Mouse (Mus musculus) small intestine, adult 2 months (tissue): ENCODE measurements around the gene Lsamp. TPM values are rescaled to one million over a fixed set of nuclear protein-coding genes. Genes with fewer than 3 reads are reported as not detected.

Experiments
- H3K27ac ChIP-seq: fragments of 200-500 bp; 2 replicates; pipeline ENCODE4 v1.5.1; 2012; ENCODE audit warnings: low read depth, low read length, control low read depth, inconsistent platforms; ENCODE audit not compliant: insufficient read depth
- H3K27me3 ChIP-seq: fragments of 200-500 bp; 2 replicates; pipeline ENCODE4 v1.6.1; 2012; ENCODE audit warnings: mild to moderate bottlenecking, moderate library complexity, low read length, inconsistent platforms; ENCODE audit not compliant: control insufficient read depth, insufficient read depth
- H3K36me3 ChIP-seq: fragments of 200-500 bp; 2 replicates; pipeline ENCODE4 v1.6.1; 2012; ENCODE audit warnings: mild to moderate bottlenecking, low read length, control low read depth, inconsistent platforms; ENCODE audit not compliant: control insufficient read depth, insufficient read depth
- H3K4me1 ChIP-seq: fragments of 200-500 bp; 2 replicates; pipeline ENCODE4 v1.6.1; 2012; ENCODE audit warnings: low read length, inconsistent platforms, mixed read lengths; ENCODE audit not compliant: control insufficient read depth, insufficient read depth, insufficient read length
- H3K4me3 ChIP-seq: fragments of 200-500 bp; 2 replicates; pipeline ENCODE4 v1.5.1; 2012; ENCODE audit warnings: low read depth, mild to moderate bottlenecking, control low read depth, inconsistent platforms, low read length, moderate library complexity
- CTCF ChIP-seq: fragments of 200-500 bp; IDR thresholded peaks from 2 replicates; pipeline ENCODE4 v1.5.1; 2012; ENCODE audit warnings: low read depth, mild to moderate bottlenecking, control low read depth, inconsistent platforms, low read length, moderate library complexity, mixed read lengths; ENCODE audit not compliant: insufficient replicate concordance, insufficient read length; ENCODE audit errors: extremely low read depth
- POLR2A ChIP-seq: fragments of 200-500 bp; IDR thresholded peaks from 2 replicates; pipeline ENCODE4 v1.6.1; 2012; ENCODE audit warnings: low read depth, mild to moderate bottlenecking, control low read depth, inconsistent platforms, low read length, moderate library complexity
- WGBS: fragments of 180-500 bp; shearing (Covaris S2); methylation state at CpG from one replicate; pipeline ENCODE4 v1.1.7; 2018; 5-methylcytosine and 5-hydroxymethylcytosine counted together
- polyA plus RNA-seq: library from polyadenylated mRNA; depleted of rRNA; stranded (reverse); fragments of >200 nt; gene quantifications from 2 replicates; pipeline ENCODE4 v1.2.3, GENCODE M21; 2012

The Lsamp gene
- polyA plus RNA-seq, 1 experiment = 0.08 TPM

DNA sequence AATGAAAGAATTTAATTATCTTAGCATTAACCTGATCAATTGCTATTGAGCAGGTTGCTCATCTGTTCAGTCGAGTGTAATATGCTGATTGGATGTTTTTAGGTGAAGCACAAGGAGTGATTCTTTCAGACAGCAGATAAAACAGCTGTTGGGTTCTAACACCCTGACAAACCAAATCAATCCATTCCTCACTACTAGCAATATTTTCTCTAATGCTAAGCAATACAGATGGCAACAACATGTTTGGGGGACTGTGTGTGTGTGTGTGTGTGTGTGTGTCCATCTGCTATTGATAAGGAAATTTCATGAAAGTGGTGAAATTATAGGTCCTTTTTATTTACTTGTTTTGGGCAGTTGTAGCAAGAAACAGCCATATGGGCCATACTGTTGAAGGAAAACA is 1628.1 kb downstream of the Lsamp start:
- WGBS = 38% methylated on average over 1 of the region's 1 CpGs
- no peaks in the 10 kb centered on the region for H3K36me3 ChIP-seq
- no peak overlapping the region for H3K4me3 ChIP-seq
- TF ChIP-seq POLR2A (no peak), CTCF (no peak)
- H3K27me3 ChIP-seq = no peaks in the 10 kb centered on the region
- no peak overlapping the region for H3K27ac ChIP-seq
- no peaks in the 10 kb centered on the region for H3K4me1 ChIP-seq

DNA sequence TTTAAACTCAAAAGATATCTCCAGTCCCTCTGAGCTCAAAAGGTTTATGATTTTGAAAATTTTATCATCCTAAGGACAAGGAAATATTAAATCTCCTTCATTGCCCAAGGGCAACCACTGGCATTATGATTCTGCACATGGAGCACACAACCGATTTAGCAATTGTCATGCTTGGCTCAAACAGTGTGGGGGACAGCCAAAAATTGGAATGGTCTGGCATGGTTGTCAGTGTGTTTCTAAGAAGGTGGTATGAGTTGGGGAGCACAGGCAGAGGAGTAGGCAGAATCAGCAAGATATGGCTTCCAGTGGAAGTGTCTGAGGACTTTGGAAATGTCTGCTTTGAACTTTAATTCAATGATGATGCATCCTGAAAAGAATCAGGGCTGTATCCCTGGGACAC is 1639.7 kb downstream of the Lsamp start:
- TF ChIP-seq CTCF (no peak), POLR2A (no peak)
- Histone ChIP-seq H3K27ac (no peak overlapping the region), H3K36me3 (no peaks in the 10 kb centered on the region), H3K4me1 (no peaks in the 10 kb centered on the region), H3K4me3 (no peak overlapping the region), H3K27me3 (no peaks in the 10 kb centered on the region)
- WGBS = 78% methylated on average over 1 of the region's 1 CpGs

DNA sequence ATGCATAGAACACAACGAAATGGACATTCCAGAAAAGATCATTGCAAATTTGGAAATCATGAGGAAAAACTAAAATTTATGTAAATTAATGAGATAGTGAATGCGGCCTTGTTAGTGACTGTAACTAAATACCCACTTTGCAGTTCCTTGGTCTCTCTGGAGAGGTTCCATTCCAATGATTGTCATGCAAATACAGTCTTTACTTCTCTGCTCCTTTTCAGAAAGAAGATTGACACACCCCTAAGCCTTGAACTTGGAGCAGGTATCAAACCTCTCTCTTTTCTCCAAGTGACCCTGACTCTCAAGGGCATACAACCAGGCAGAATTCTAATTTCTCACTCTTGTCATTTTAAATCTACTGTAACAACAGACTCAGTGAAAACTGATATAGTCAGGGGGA is 1649.7 kb downstream of the Lsamp start:
- Histone ChIP-seq H3K27ac (no peak overlapping the region), H3K4me1 (no peaks in the 10 kb centered on the region), H3K27me3 (no peaks in the 10 kb centered on the region), H3K36me3 (no peaks in the 10 kb centered on the region), H3K4me3 (no peak overlapping the region)
- WGBS = 58% methylated on average over 2 of the region's 2 CpGs
- TF ChIP-seq CTCF (no peak), POLR2A (no peak)

DNA sequence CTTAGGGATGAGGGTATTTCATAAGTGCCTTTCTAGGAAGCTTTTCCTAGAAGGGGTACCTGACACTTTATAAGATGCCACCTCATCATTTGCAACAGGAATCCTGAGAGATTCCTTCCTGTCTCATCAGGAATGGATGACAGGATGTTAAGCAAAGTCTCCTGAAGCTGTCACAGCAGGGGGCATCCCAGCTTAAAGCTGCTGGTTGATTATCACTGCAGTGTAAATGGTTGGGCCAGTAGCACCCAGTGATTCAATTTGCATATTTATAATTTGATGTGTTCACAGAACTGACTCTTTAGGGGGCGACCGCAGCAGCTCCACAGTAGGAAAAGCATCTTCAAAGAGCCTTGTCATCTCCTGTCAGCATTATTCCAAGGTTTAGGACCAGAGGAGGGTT is 1656.7 kb downstream of the Lsamp start:
- no peak overlapping the region for H3K27ac ChIP-seq
- no peak overlapping the region for H3K4me3 ChIP-seq
- no peak for TF ChIP-seq POLR2A
- TF ChIP-seq CTCF = no peak
- no peaks in the 10 kb centered on the region for H3K27me3 ChIP-seq
- H3K4me1 ChIP-seq = no peaks in the 10 kb centered on the region
- H3K36me3 ChIP-seq = no peaks in the 10 kb centered on the region
- 63% methylated on average over 2 of the region's 2 CpGs for WGBS

DNA sequence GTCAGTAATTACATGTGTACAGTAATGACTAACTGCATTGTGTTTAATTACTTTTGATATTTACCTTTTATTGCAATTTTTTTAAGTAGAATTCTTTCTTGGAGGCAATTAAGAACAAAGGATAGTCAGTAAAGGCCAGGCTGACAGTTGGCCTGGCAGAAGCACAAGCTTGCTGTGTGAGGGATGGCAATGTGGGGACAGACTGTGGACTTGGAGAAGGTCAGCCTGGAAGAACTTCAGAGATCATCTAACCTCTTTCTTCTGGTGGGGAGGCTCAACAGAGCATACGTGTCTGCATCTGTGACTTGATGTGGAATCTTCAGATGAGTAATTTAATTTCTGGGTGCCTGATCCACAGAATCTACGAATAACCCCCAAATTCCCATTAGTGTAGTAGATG is 1669.1 kb downstream of the Lsamp start:
- Histone ChIP-seq H3K27me3 (no peaks in the 10 kb centered on the region), H3K4me3 (no peak overlapping the region), H3K4me1 (no peaks in the 10 kb centered on the region), H3K27ac (no peak overlapping the region), H3K36me3 (no peaks in the 10 kb centered on the region)
- 82% methylated on average over 2 of the region's 2 CpGs for WGBS
- TF ChIP-seq POLR2A = no peak
- no peak for TF ChIP-seq CTCF

DNA sequence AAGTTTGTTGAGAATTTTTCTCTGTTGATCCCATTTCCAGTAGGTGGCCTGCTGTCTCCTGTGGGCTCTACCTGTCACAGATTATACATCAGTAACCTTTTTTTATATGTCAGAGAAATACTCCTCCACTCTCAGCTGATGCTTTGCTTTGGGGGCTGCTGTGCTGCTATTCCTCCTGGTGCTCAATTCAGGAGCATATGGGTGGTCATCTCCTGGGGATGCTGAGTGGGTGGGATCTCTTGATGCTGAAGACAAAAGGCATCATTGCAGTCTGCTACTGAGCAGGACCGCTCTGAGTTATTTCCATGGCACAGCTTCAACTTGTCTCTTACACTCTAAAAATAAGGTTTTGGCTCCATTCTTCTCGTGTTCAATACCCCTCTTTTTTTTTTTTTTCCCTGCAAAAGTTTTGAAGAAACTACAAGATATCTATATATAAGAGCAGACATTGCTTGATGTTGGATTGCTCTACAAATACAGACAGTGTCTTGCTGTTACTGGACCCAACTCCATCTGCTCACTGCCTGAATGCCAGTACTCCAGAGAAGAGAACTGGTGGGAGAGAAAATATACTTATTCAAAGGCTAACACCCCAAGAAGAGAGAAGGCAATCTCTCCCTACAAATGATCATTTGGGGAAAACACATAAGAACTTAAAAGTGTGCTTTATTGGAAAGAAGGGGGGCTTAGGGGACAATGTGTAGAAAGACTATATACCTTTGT is 1690.3 kb downstream of the Lsamp start:
- Histone ChIP-seq H3K4me1 (no peaks in the 10 kb centered on the region), H3K36me3 (no peaks in the 10 kb centered on the region), H3K27ac (no peak overlapping the region), H3K4me3 (no peak overlapping the region), H3K27me3 (no peaks in the 10 kb centered on the region)
- no peak for TF ChIP-seq CTCF
- TF ChIP-seq POLR2A = no peak
- WGBS = 59% methylated on average over 2 of the region's 2 CpGs

DNA sequence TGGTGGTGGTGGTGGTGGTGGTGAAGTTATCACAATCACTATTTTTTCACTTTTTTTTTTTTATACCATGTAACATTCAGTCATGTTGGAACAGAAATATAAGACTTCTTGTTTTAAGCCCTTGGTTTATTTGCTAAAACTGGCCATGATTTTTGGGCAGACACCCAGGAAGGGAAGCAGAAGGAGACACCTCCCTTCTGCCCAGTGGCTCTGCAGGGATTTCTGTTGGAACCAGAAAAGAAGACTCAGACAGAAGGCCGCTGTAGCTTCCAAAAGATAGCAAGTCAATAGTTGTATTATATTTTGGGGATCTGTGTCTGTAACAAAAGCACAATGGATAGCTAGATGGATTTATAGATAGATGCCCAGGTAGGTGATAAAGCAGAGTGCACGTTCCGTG is 1691.6 kb downstream of the Lsamp start:
- H3K36me3 ChIP-seq = no peaks in the 10 kb centered on the region
- TF ChIP-seq POLR2A = no peak
- no peak for TF ChIP-seq CTCF
- WGBS = 73% methylated on average over 3 of the region's 3 CpGs
- H3K4me3 ChIP-seq = no peak overlapping the region
- H3K27me3 ChIP-seq = no peaks in the 10 kb centered on the region
- no peak overlapping the region for H3K27ac ChIP-seq
- H3K4me1 ChIP-seq = no peaks in the 10 kb centered on the region

DNA sequence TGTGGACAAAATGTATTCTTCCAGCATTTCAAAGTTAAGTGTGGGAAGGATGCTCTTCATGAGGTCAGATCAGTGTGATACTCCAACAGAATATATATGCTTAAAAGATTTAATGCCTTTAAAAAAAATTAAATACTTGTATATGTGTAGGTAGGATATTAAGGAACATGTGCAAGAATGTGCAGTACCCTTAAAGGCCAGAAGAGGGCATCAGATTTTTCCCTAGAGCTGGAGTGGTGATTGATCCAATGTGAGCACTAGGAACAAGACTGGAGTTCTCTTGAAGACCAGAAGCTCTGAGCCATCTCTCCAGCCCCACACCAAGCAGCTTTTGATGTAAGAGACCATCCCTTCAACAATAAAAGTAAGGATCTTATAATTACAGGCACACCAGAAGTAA is 1708.3 kb downstream of the Lsamp start:
- Histone ChIP-seq H3K4me3 (no peak overlapping the region), H3K27ac (no peak overlapping the region), H3K36me3 (no peaks in the 10 kb centered on the region), H3K27me3 (no peaks in the 10 kb centered on the region), H3K4me1 (no peaks in the 10 kb centered on the region)
- TF ChIP-seq POLR2A (no peak), CTCF (no peak)
